Mouse (Mus musculus) ovary, postnatal 36 days (tissue): ENCODE measurements around the gene Anxa6.

ENCODE experiments used
- DNase-seq: peaks from one replicate; pipeline ENCODE4 v3.0.0; 2022; ENCODE audit warnings: low spot score, mixed read lengths

Gene Anxa6

GRCm38 (mm10) chr11:54989920-54990319, 43.3 kb downstream of the Anxa6 start:
- DNase-seq = no peak

DNA sequence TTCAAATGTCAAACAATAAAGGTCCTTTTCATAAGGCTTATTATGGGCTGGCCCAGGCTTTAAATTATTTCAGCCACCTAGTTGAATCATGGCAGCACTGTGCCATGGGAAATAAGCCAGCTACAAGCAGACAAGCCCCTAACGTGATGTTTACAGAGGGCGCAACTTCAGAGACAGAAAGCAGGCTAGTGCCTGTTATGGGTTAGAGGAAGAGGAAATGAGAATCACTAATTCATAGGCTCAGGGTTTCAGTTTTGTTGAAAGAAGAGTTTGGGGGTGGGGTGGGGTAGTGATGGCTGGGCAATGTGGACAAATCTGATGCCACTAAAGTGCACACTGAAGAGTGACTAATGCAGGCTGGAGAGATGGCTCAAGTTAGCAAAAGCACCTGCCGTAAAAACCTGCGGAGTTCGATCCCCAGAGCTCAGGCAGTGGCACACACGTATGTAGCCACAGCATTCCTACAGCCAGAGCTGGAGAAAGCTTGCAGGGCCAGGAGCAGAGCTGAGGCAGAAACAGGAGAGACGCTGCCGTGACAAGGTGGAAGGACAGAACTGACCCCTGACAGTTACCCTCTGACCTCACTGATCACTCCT, 44.4 kb downstream of the Anxa6 start:
- no peak for DNase-seq

- no peak for DNase-seq
Observed at GRCm38 (mm10) chr11:54987974-54988373, 45.3 kb downstream of the Anxa6 start.

GRCm38 (mm10) chr11:54985086-54985485, 48.2 kb downstream of the Anxa6 start:
- DNase-seq = no peak

GRCm38 (mm10) chr11:54984581-54984980, 48.7 kb downstream of the Anxa6 start:
- DNase-seq = no peak

- DNase-seq = peak; percentile 57
Observed at GRCm38 (mm10) chr11:54984085-54984484, 49.2 kb downstream of the Anxa6 start.

DNA sequence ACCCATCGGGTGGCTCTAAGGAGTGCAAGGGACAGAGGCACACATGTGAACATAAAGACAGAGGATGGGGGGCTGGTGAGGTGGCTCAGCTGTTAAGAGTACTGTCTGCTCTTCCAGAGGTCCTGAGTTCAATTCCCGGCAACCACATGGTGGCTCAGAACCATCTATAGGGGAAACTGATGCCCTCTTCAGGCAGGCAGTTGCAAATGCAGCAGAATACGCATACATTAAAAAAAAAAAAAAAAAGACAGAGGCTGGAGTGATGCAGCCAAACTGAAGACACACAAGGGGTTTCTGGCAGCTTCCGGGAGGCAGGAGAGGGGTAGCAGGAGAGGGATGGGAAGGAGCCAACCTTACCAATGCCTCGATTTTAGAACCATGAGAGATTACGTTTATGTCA, 50.7 kb downstream of the Anxa6 start:
- DNase-seq = no peak

GRCm38 (mm10) chr11:54981630-54982029, 51.6 kb downstream of the Anxa6 start:
- DNase-seq = no peak

DNA sequence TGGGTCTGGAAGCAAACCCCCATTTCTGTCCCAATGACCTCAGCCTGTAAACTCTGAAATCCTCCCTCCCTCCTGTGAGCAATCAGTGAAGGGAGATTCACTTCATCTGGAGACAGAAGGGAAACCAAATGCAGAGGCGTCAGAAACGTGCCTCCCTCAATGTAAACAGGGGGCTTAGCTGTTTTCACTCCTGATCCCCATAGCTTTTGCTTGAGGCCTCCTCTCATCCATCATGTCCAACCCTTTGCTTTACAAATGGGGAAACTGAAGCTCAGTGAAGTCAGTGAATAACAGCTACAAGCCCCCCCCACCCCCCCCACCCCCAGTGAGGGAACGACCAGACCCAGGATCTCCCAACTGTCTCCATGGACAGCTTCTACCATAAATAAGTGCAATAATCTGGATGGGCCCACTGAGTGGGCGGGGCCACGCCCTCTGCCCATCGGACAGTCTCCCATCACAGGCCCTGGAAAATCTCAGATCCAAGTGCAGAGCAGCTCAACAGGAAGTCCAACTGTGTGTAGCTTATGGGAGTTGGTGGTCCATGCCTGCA, 55.8 kb downstream of the Anxa6 start:
- DNase-seq = no peak

DNA sequence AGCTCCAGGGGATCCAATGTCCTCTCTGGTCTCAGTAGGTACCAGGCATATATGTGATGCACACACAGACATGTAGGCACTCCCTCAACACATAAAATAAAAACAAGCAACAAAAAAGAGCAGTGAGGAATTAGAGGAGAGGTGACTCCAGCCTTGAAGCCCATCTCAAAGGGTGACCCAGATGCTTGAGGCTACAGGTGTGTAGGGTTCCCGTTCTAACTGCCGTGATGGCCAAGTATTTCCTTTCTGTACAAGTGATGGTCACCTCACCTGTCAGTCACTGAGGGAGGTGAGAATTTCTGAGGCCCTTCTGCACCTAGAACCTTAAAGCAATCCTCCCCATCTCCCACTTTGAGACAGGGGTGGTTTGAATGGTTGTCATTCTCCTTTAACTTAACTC, 56.9 kb downstream of the Anxa6 start:
- no peak for DNase-seq

DNA sequence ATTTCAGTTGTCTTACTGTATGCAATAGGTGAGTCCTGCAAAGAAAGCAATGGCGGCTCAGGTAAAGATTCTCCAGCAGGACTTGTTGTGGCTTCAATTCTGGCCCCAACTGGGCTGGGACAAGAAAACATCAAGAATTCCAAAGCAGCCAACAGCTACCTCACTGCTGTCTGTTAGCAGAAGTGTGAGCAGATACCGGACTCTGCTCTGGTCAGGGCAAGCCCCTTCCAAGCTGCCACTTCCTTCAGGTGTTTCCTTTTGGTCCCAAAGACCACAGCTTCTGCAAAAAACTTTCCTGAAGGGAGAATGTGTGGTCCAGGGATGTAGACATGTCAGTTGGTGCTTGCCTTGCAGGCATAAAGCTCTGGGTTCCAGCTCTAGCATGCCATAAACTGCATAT, 57.5 kb downstream of the Anxa6 start:
- no peak for DNase-seq

DNA sequence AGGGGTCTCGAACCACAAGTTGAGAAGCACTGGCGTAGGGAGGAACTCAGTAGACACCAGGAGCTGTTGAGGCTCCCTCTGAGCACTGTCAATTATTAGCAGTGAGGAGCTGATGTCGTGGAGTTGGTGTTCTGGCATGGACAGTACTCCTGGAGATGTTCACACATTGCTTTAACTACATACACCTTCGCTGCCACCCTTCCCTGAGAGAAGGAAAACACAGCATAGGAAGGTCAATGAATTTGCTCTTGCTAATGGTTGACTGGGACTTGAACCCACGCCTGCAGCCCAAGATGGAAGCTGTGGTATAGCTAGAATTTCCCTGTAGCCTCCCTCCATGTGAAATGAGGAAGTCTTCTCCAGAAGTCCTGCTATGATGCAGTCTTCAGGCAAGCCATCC, 57.9 kb downstream of the Anxa6 start:
- DNase-seq = no peak

DNA sequence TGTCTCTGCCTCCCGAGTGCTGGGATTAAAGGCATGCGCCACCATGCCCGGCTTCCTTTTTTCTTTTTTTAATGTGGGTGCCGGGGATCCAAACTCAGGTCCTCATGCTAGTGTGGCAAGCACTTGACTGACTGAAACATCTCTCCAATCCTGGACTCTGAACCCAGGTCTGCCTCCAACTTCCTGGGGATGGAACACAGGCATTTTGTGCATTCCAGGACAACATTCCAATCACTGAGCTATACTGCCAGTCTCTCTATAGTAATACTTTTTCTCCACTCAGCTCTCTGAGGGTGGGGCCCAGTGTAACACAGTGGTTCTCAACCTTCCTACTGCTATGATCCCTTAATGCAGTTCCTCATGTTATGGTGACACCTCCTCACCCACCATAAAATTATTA, 58.6 kb downstream of the Anxa6 start:
- no peak for DNase-seq

DNA sequence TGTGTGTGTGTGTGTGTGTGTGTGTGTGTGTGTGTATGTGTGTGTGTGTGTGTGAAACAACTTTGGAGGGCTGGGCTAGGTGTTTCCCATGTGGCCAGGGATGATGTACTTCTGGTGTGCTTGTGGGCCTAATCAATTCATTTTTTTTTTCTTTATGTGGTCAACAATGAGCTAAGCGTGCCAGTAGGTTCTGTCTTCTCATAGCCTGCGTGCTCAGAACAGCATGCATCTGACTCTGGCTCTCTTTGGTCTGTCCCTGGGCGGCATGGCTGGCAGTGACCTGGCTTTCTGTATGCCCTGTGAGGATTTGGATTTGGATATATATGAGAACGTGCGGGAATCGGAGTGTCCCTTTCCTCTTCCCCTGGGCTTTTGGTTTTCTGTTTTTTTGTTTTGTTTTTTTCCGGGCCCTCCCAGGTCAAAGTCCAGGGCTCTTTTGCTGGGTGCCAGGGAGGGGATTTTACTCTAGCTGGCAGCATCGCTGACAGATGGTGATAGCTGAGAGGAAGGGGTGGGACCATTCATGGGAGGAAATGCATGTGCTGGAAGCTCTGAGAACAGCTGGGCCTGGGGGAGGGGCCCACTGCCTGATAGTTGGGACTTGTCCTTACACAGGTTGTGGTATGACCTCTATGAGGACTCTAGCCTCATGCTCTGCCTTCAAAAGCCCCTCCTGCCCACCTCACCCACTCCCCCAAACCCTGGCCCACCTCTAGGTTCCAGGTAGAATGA, 59.6 kb downstream of the Anxa6 start:
- DNase-seq = no peak

GRCm38 (mm10) chr11:54972789-54973188, 60.5 kb downstream of the Anxa6 start:
- DNase-seq = no peak

GRCm38 (mm10) chr11:54972049-54972723, 61.1 kb downstream of the Anxa6 start:
- DNase-seq = no peak

DNA sequence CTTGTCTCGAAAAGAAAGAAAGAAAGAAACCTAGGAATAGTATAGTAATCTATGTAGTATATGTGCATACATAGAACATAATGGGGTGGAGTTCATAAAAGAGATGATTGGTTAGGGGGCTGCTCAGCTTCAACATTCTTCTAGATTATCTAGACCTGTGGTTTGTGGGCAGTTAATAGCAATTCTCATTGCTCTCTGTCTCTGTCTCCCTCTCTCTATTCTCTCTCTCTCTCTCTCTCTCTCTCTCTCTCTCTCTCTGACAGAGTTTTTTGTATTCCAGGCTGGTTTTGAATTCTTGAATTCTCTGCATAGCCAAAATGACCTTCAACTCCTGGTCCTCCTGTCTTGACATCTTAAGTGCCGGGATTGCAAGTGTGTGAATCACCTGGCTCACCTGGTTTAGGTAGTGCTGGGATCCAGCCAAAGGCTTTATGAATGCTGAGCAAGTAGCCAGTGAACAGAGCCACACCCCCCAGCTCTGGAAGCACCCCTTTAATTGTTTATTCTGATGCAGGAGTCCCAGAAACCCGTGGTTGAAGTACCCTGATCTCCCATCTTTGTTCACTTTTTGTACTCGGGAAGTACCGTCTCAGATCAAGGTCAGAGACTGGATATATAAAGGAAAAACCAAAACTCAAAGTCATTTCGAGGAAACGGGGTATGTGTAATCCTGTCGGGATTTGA, 61.7 kb downstream of the Anxa6 start:
- no peak for DNase-seq

- DNase-seq = no peak
Observed at GRCm38 (mm10) chr11:54965234-54965633, 68.0 kb downstream of the Anxa6 start.

DNA sequence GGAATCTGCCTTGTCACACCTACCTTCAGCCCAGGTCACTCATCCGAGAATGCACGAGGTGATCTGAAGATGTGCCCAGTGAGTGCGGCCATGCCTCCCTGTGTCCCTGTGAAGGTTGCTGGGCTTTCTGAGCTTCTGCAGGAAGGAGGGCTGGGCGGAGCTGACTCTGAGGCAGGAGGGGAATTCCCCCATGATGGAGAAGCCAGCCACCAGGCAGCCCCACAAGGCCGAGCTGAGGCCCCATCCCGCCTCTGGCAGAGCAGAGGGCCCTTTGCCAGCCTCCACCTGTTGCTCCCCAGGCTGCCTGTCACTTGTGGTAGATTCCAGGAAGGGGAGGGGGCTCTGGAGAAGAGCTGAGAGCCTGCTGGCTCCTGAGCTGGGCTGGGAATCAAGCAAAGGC, 70.4 kb downstream of the Anxa6 start, which contains the start of gene Tnip1:
TSS of gene Tnip1 (minus strand) at position 108 of the 400 bp plus-strand sequence.
- peak; percentile 63 for DNase-seq

- DNase-seq = peak; percentile 44
Observed at GRCm38 (mm10) chr11:54961921-54962320, 71.3 kb downstream of the Anxa6 start.

DNA sequence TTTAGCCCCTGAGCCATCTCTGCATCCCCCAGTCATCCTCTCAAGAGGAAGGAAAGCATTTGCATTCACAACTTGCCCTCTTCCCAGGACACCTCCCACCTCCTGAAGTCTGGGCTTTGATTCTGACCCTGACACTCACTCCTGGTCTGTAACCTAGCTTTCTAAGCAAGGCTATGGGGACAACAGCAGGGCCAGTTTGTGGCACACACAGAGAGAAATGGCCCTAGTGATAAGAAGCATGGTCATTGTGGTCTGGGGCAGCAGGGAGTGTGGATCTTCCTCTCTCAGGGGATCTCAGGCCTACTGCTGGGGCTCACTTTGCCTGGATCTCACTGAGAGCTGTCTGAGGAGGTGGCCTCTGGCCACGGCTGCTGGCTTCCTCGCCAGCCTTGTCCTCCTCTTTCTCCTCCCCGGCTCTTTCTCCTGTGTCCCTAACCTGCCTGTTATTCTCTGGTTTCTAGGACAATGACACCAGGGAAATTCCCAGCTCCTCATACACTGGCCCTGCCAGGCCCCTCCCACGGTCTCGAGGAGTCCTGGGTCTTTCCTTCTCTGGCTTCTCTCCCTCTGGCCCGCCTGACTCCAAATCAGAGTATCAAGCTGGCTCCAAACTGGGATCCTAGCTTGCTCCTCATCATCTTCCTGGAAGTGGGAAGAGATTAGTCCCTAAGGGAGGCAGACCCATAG, 71.9 kb downstream of the Anxa6 start:
- peak; percentile 32 for DNase-seq

DNA sequence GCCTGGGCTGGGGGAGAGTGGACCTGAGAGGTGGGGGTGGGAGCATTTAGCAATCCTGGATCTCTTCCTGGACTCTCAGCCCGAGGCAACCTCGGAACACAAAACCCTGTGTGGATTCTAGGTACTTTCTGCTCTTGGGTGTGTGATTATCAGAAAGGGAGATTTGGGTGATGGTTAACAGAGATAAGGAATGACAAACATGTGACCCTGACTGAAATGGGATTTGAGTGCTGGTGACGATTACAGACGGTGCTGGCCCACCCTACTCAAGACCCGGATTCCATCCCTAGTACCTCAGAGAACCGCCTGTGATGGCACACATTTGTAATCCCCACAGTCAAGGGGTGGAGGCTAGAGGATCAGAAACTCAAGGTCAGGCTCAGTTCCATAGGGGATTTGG, 73.0 kb downstream of the Anxa6 start:
- DNase-seq = no peak
